Mouse (Mus musculus) stomach, embryonic 14.5 days (tissue): ENCODE results near the gene Ggct. TPM values are rescaled to one million over a fixed set of nuclear protein-coding genes. Genes with fewer than 3 reads are reported as not detected.
"Not testable (repeated sequence)": the region's sequence is repeated elsewhere in the genome, so short reads cannot be mapped to it uniquely, and the experiment has no call there.

Experiments used
- ATAC-seq: fragments of 200-750 bp; cut with Nextera tagmentation; 2 replicates; pipeline ENCODE4 v1.8.0; 2017; ENCODE audit warnings: low read depth, moderate TSS enrichment; ENCODE audit not compliant: insufficient number of reproducible peaks, insufficient read depth, low FRiP score
- H3K27ac ChIP-seq: fragments of 300-500 bp; sonication (generic); 2 replicates; pipeline ENCODE4 v1.5.1; 2014; ENCODE audit warnings: mild to moderate bottlenecking, low read length, moderate library complexity, mixed read lengths
- H3K27me3 ChIP-seq: fragments of 300-500 bp; sonication (generic); 2 replicates; pipeline ENCODE4 v1.6.1; 2014; ENCODE audit warnings: low read length, control low read depth, mixed read lengths; ENCODE audit not compliant: control insufficient read depth, insufficient read depth
- H3K36me3 ChIP-seq: fragments of 300-500 bp; sonication (generic); 2 replicates; pipeline ENCODE4 v1.6.1; 2014; ENCODE audit warnings: mild to moderate bottlenecking, control low read depth, low read length, moderate library complexity, mixed read lengths; ENCODE audit not compliant: control insufficient read depth, insufficient read depth
- H3K4me1 ChIP-seq: fragments of 300-500 bp; sonication (generic); 2 replicates; pipeline ENCODE4 v1.6.1; 2014; ENCODE audit warnings: low read length, control low read depth, mixed read lengths; ENCODE audit not compliant: control insufficient read depth, insufficient read depth
- H3K4me2 ChIP-seq: fragments of 300-500 bp; sonication (generic); replicated peaks from 2 replicates; pipeline ENCODE4 v1.6.1; 2014; ENCODE audit warnings: low read depth, low read length, control low read depth
- H3K4me3 ChIP-seq: fragments of 300-500 bp; sonication (generic); 2 replicates; pipeline ENCODE4 v1.5.1; 2014; ENCODE audit warnings: low read depth, low read length, control low read depth
- H3K9ac ChIP-seq: fragments of 300-500 bp; sonication (generic); replicated peaks from 2 replicates; pipeline ENCODE4 v1.6.1; 2014; ENCODE audit warnings: low read depth, mild to moderate bottlenecking, control low read depth, low read length, moderate library complexity, mixed read lengths
- H3K9me3 ChIP-seq: fragments of 300-500 bp; sonication (generic); 2 replicates; pipeline ENCODE4 v1.6.1; 2016; ENCODE audit warnings: low read depth, low read length, control low read depth; ENCODE audit not compliant: control insufficient read depth
- WGBS: fragments of 180-500 bp; shearing (Covaris S2); extraction: QIAGEN DNeasy Blood & Tissue Kit; methylation state at CpG from one replicate; pipeline ENCODE4 v1.1.7; 2014; 5-methylcytosine and 5-hydroxymethylcytosine counted together
- polyA plus RNA-seq: library from polyadenylated mRNA; unstranded; fragments of >200 nt; fragmentation: Nextera tagmentation; extraction: Ambion mirVana; gene quantifications from 2 replicates; pipeline ENCODE4 v1.2.1, GENCODE M21; 2014

Gene Ggct
- polyA plus RNA-seq, 1 experiment from 2014 or later, result 7.9 TPM

- H3K4me1 ChIP-seq, H3K36me3 ChIP-seq, H3K9ac ChIP-seq, H3K9me3 ChIP-seq, H3K27ac ChIP-seq, H3K4me2 ChIP-seq, ATAC-seq, H3K27me3 ChIP-seq, H3K4me3 ChIP-seq: not testable (repeated sequence)
- WGBS, result 78% methylated on average over 4 of the region's 4 CpGs
These were observed 39.4 kb downstream of the Ggct start for GRCm38 (mm10) chr6:54953399-54953798.

DNA sequence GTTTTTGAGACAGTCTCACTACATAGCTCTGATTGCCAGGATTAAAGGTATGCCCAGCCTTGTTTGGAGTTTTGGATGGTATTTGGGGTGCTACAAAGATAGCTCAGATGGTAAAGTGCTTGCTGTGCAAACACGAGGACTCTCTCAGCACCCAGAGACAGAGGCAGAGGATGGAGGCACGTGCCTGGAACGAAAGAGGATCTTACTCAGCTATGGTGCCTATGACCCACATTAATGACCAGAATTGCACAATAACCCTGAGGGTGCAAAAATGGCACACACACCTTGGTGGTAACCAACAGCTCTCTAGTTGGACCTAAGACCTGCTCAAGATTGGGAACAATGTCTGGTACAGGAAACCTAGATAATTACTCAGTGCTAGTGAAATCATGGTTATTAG is 40.2 kb downstream of the Ggct start:
- Histone ChIP-seq H3K4me3 (no peak overlapping the region), H3K4me2 (no peak overlapping the region), H3K27me3 (no peaks in the 10 kb centered on the region), H3K9ac (no peak overlapping the region), H3K36me3 (no peaks in the 10 kb centered on the region; the same call in 1 of the 2 replicates), H3K27ac (no peak overlapping the region), H3K4me1 (no peaks in the 10 kb centered on the region), H3K9me3 (no peaks in the 10 kb centered on the region)
- 90% methylated on average over 3 of the region's 3 CpGs for WGBS
- no peak for ATAC-seq

- no peaks in the 10 kb centered on the region for H3K27me3 ChIP-seq
- no peak overlapping the region for H3K27ac ChIP-seq
- no peaks in the 10 kb centered on the region for H3K9me3 ChIP-seq
- no peak for ATAC-seq
- H3K4me3 ChIP-seq, result no peak overlapping the region
- no peaks in the 10 kb centered on the region for H3K4me1 ChIP-seq
- no peaks in the 10 kb centered on the region; the same call in 1 of the 2 replicates for H3K36me3 ChIP-seq
- no peak overlapping the region for H3K9ac ChIP-seq
- WGBS, result 85% methylated on average over 5 of the region's 5 CpGs
- H3K4me2 ChIP-seq, result no peak overlapping the region
These were observed 44.1 kb downstream of the Ggct start for GRCm38 (mm10) chr6:54948682-54949081.

DNA sequence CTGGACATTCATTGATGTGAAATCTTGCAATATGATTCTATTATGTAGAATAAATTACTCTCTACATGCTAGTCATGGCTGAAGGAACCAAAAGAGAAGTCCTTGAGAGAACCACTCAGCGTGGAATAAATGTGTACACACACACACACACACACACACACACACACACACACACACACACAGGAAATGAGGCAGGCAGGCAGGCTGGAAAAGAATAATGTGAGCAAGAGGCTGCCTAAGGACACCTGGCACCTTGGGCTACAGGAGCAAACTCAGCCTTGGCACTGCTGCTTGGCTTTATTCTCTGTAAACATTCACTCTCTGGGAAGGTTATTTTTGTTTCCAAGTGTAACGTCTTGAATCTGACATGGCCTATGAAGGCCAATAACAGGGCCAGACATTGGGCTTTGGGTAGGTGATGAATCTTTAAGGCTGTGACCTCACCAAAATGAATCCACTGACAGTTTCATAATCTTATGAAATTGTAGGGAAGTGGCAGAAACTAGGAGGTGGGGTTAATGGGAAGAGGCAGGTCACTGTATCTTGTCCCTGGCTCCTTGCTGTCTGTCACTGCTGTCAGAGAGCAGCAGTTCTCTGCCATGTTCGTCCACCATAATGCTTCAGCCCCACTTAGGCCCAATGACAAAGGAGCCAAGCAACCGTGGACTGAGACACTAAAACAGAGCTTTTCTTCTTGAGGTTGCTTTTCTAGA is 46.4 kb downstream of the Ggct start:
- H3K9ac ChIP-seq, result no peak overlapping the region
- no peaks in the 10 kb centered on the region; the same call in 1 of the 2 replicates for H3K36me3 ChIP-seq
- WGBS, result 72% methylated on average over 4 of the region's 4 CpGs
- H3K9me3 ChIP-seq, result no peaks in the 10 kb centered on the region
- H3K4me1 ChIP-seq, result no peaks in the 10 kb centered on the region
- no peak overlapping the region for H3K27ac ChIP-seq
- H3K4me3 ChIP-seq, result no peak overlapping the region
- no peak for ATAC-seq
- peaks cover 7% of the 10 kb centered on the region; the same call in 1 of the 2 replicates for H3K27me3 ChIP-seq
- H3K4me2 ChIP-seq, result no peak overlapping the region

- Histone ChIP-seq H3K9me3 (no peaks in the 10 kb centered on the region), H3K36me3 (no peaks in the 10 kb centered on the region; the same call in 1 of the 2 replicates), H3K9ac (no peak overlapping the region), H3K4me1 (no peaks in the 10 kb centered on the region), H3K27me3 (peaks cover 7% of the 10 kb centered on the region; the same call in 1 of the 2 replicates), H3K4me3 (no peak overlapping the region), H3K27ac (no peak overlapping the region), H3K4me2 (no peak overlapping the region)
- ATAC-seq, result no peak
- 78% methylated on average over 16 of the region's 16 CpGs for WGBS
These were observed 48.2 kb downstream of the Ggct start for GRCm38 (mm10) chr6:54944551-54944950.

- H3K4me1 ChIP-seq, result no peaks in the 10 kb centered on the region
- WGBS, result 57% methylated on average over 24 of the region's 24 CpGs
- H3K27ac ChIP-seq, result no peak overlapping the region
- H3K36me3 ChIP-seq, result no peaks in the 10 kb centered on the region; the same call in 1 of the 2 replicates
- H3K9me3 ChIP-seq, result no peaks in the 10 kb centered on the region
- no peak overlapping the region for H3K9ac ChIP-seq
- H3K4me3 ChIP-seq, result no peak overlapping the region
- peaks cover 7% of the 10 kb centered on the region; the same call in 1 of the 2 replicates for H3K27me3 ChIP-seq
- no peak for ATAC-seq
- H3K4me2 ChIP-seq, result no peak overlapping the region
These were observed 49.0 kb downstream of the Ggct start for GRCm38 (mm10) chr6:54943753-54944152.

DNA sequence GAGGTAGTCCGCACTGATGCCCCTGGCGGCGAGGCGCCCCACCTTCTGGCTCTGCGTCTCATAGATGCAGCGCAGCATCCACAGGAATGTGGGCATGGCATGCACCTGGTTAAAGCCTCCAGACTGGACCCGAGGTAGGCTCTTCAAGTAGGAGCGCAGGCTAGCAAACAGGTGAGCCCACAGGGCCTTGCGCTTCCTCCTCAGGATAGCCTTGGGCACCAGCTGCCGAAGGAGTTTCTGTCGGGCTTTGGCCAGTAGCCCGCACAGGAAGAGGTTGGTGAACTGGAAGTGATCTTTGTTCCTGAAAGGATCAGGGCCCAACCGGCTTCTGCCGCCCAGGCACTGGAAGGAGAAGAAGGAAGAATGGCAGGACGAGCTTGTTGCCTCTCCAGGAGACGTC is 49.5 kb downstream of the Ggct start:
- WGBS, result 71% methylated on average over 16 of the region's 16 CpGs
- Histone ChIP-seq H3K4me3 (no peak overlapping the region), H3K27ac (no peak overlapping the region), H3K4me2 (no peak overlapping the region), H3K36me3 (no peaks in the 10 kb centered on the region; the same call in 1 of the 2 replicates), H3K9me3 (no peaks in the 10 kb centered on the region), H3K4me1 (no peaks in the 10 kb centered on the region), H3K27me3 (peaks cover 7% of the 10 kb centered on the region; the same call in 1 of the 2 replicates), H3K9ac (no peak overlapping the region)
- no peak for ATAC-seq

GRCm38 (mm10) chr6:54941149-54941548 is 51.6 kb downstream of the Ggct start:
- no peak overlapping the region for H3K4me2 ChIP-seq
- H3K9me3 ChIP-seq, result no peaks in the 10 kb centered on the region
- no peak overlapping the region for H3K4me3 ChIP-seq
- H3K27ac ChIP-seq, result no peak overlapping the region
- H3K27me3 ChIP-seq, result peaks cover 7% of the 10 kb centered on the region; the same call in 1 of the 2 replicates
- WGBS, result 91% methylated on average over 6 of the region's 6 CpGs
- no peaks in the 10 kb centered on the region for H3K36me3 ChIP-seq
- H3K9ac ChIP-seq, result no peak overlapping the region
- ATAC-seq, result no peak
- H3K4me1 ChIP-seq, result no peaks in the 10 kb centered on the region

- Histone ChIP-seq H3K27me3 (peaks cover 7% of the 10 kb centered on the region; the same call in 1 of the 2 replicates), H3K9me3 (no peaks in the 10 kb centered on the region), H3K4me1 (no peaks in the 10 kb centered on the region), H3K4me3 (no peak overlapping the region), H3K27ac (no peak overlapping the region), H3K4me2 (no peak overlapping the region), H3K9ac (no peak overlapping the region), H3K36me3 (no peaks in the 10 kb centered on the region)
- 74% methylated on average over 7 of the region's 7 CpGs for WGBS
- no peak for ATAC-seq
These were observed 52.6 kb downstream of the Ggct start for GRCm38 (mm10) chr6:54940126-54940525.
